Mouse (Mus musculus) stomach, postnatal 0 days (tissue): ENCODE measurements around the gene Daw1. TPM values are rescaled to one million over a fixed set of nuclear protein-coding genes. Genes with fewer than 3 reads are reported as not detected.

Experiments used
- ATAC-seq: fragments of 200-750 bp; cut with Nextera tagmentation; 2 replicates; pipeline ENCODE4 v1.8.0; 2017; ENCODE audit not compliant: low FRiP score, low TSS enrichment
- DNase-seq: peaks from one replicate; pipeline ENCODE4 v3.0.0-alpha.2; 2016; ENCODE audit warnings: low spot score
- H3K27ac ChIP-seq: fragments of 300-500 bp; sonication (generic); replicated peaks from 2 replicates; pipeline ENCODE4 v1.5.1; 2014; ENCODE audit warnings: mild to moderate bottlenecking, control low read depth
- H3K27me3 ChIP-seq: fragments of 300-500 bp; sonication (generic); 2 replicates; pipeline ENCODE4 v1.6.1; 2014; ENCODE audit warnings: low read length; ENCODE audit not compliant: control insufficient read depth, insufficient read depth
- H3K36me3 ChIP-seq: fragments of 300-500 bp; sonication (generic); 2 replicates; pipeline ENCODE4 v1.6.1; 2014; ENCODE audit warnings: low read length, mixed read lengths; ENCODE audit not compliant: control insufficient read depth, insufficient read depth
- H3K4me1 ChIP-seq: fragments of 300-500 bp; sonication (generic); replicated peaks from 2 replicates; pipeline ENCODE4 v1.6.1; 2014; ENCODE audit warnings: antibody characterized with exemption; ENCODE audit not compliant: control insufficient read depth, insufficient read depth
- H3K4me2 ChIP-seq: fragments of 300-500 bp; sonication (generic); replicated peaks from 2 replicates; pipeline ENCODE4 v1.6.1; 2014; ENCODE audit warnings: low read depth, mild to moderate bottlenecking, control low read depth, moderate library complexity
- H3K4me3 ChIP-seq: fragments of 300-500 bp; sonication (generic); 2 replicates; pipeline ENCODE4 v1.5.1; 2014; ENCODE audit warnings: low read depth, low read length, control low read depth
- H3K9ac ChIP-seq: fragments of 300-500 bp; sonication (generic); 2 replicates; pipeline ENCODE4 v1.6.1; 2014; ENCODE audit warnings: mild to moderate bottlenecking, low read length, control low read depth, mixed read lengths
- H3K9me3 ChIP-seq: fragments of 300-500 bp; sonication (generic); 2 replicates; pipeline ENCODE4 v1.6.1; 2016; ENCODE audit warnings: low read length; ENCODE audit not compliant: control insufficient read depth
- CTCF ChIP-seq: IDR thresholded peaks from 2 replicates; pipeline ENCODE4 v1.5.1; 2016; ENCODE audit warnings: antibody characterized with exemption, low read depth, mild to moderate bottlenecking, moderate library complexity
- EP300 ChIP-seq: optimal IDR thresholded peaks from 2 replicates; pipeline ENCODE3; 2016; ENCODE audit warnings: antibody characterized with exemption
- WGBS: fragments of 180-500 bp; shearing (Covaris S2); extraction: QIAGEN DNeasy Blood & Tissue Kit; methylation state at CpG from one replicate; pipeline ENCODE4 v1.1.7; 2014; 5-methylcytosine and 5-hydroxymethylcytosine counted together
- polyA plus RNA-seq: library from polyadenylated mRNA; unstranded; fragments of >200 nt; fragmentation: Nextera tagmentation; extraction: Ambion mirVana; gene quantifications from 2 replicates; pipeline ENCODE4 v1.2.1, GENCODE M21; 2015

Daw1 gene
- polyA plus RNA-seq, 1 experiment from 2014 or later, result 0.18 TPM

DNA sequence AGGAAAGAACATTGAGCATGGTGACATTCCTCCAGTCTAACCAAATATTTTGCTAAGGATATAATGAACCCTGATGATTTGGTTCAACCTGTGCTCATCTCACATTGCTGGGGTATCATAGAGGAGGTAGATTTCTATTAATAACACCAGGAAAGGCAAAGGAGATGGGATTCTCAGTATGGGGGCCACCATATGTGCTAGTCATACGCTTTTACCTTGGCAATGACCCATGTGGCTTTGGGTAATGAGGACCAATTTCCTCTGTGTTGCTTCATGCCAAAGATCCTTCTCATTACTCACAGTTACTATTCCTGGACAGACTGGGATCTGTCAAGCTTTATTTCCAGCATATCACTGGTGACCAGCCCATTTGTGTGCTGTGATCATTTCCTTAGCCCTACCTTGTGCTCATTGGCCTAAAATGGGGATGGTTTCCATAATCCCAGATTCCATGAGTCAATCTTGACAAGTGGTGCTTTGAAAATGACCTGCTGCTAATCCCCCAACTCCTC, 88.7 kb downstream of the Daw1 start:
- Histone ChIP-seq H3K36me3 (no peaks in the 10 kb centered on the region), H3K27ac (no peak overlapping the region), H3K27me3 (no peaks in the 10 kb centered on the region), H3K9me3 (no peaks in the 10 kb centered on the region), H3K9ac (no peak overlapping the region), H3K4me3 (no peak overlapping the region), H3K4me1 (no peaks in the 10 kb centered on the region), H3K4me2 (no peak overlapping the region)
- no peak for ATAC-seq
- DNase-seq, result no peak
- TF ChIP-seq CTCF (no peak), EP300 (no peak)
- WGBS, result 57% methylated on average over 1 of the region's 1 CpGs

DNA sequence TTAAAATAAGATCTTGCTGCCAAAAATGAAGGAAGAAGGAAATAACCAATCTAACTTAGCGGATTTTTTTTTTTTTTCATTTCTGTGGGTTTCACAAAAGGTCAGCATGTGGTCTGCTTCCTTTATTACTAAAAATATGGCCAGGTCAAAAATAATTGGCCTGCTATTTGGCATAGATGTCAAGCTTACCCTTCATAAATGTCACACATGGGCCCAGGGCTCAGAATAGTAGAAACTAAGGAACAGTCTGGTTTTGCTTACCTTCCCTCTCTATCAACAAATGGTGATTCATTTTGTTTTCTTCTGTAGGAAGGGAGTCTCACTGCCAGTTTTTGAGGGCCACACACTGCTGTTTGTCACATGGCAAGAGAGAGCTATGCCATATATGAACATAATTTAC, 92.2 kb downstream of the Daw1 start:
- H3K4me3 ChIP-seq, result no peak overlapping the region
- DNase-seq, result no peak
- H3K4me1 ChIP-seq, result no peaks in the 10 kb centered on the region
- no peaks in the 10 kb centered on the region for H3K36me3 ChIP-seq
- H3K9me3 ChIP-seq, result no peaks in the 10 kb centered on the region
- WGBS, result 88% methylated on average over 1 of the region's 1 CpGs
- no peaks in the 10 kb centered on the region for H3K27me3 ChIP-seq
- H3K4me2 ChIP-seq, result no peak overlapping the region
- H3K27ac ChIP-seq, result no peak overlapping the region
- H3K9ac ChIP-seq, result no peak overlapping the region
- ATAC-seq, result no peak
- TF ChIP-seq EP300 (no peak), CTCF (no peak)

Other genes starting within 250 kb of the Daw1 start
- not detected in 2 replicates for gene A030005L19Rik, start 246.4 kb upstream of the Daw1 start, polyA plus RNA-seq
- gene A030014E15Rik, start 234.8 kb upstream of the Daw1 start, polyA plus RNA-seq, result not detected in 2 replicates
- gene Gm6217, start 228.4 kb upstream of the Daw1 start, polyA plus RNA-seq, result not detected in 2 replicates
- gene A030003K21Rik, start 216.4 kb upstream of the Daw1 start, polyA plus RNA-seq, result not detected in 2 replicates
- not detected in 2 replicates for gene Gm7544, start 203.7 kb upstream of the Daw1 start, polyA plus RNA-seq
- gene Gm47955, start 199.5 kb upstream of the Daw1 start, polyA plus RNA-seq, result not detected in 2 replicates
- gene Gm47959, start 159.2 kb upstream of the Daw1 start, polyA plus RNA-seq, result not detected in 2 replicates
- gene Slc19a3, start 121.3 kb upstream of the Daw1 start, polyA plus RNA-seq, result 0.34 and 0.45 TPM in 2 replicates
- gene Krtap28-10, start 117.3 kb upstream of the Daw1 start, polyA plus RNA-seq, result not detected in 2 replicates
- gene Gm47969, start 114.8 kb upstream of the Daw1 start, polyA plus RNA-seq, result not detected in 2 replicates
- not detected in 2 replicates for gene A030005K14Rik, start 100.4 kb upstream of the Daw1 start, polyA plus RNA-seq
- not detected in 2 replicates for gene Krtap28-13, start 98.8 kb upstream of the Daw1 start, polyA plus RNA-seq
- 6.2 and 15.2 TPM in 2 replicates for gene Ccl20, start 43.0 kb upstream of the Daw1 start, polyA plus RNA-seq
- gene Sphkap, start 248.4 kb downstream of the Daw1 start, polyA plus RNA-seq, result 0.47 and 0.73 TPM in 2 replicates